Mouse (Mus musculus): ENCODE data around the gene Lmx1b.

- TF ChIP-seq POLR2A (IDR thresholded peaks at IDR 0.05; ENCODE audit: low read depth, low read length): no peak
- TF ChIP-seq CTCF (conservative IDR thresholded peaks at IDR 0.05; ENCODE audit: insufficient read depth, insufficient read length, low read depth, low read length): peak; percentile 84
Measured at GRCm38 (mm10) chr2:33642650-33643458, 2.5 kb upstream of the Lmx1b start.
